Mouse (Mus musculus) central nervous system, embryonic 14 days (tissue): ENCODE measurements around the gene Ptprs. TPM values are rescaled to one million over a fixed set of nuclear protein-coding genes. Genes with fewer than 3 reads are reported as not detected.

ENCODE experiments used
- polyA plus RNA-seq: library from polyadenylated mRNA; depleted of rRNA; stranded (reverse); fragments of >200 nt; gene quantifications from 2 replicates; pipeline ENCODE4 v1.2.3, GENCODE M21; 2012; rRNA removed

The Ptprs gene
- 1,167 and 1,339 TPM in 2 replicates for polyA plus RNA-seq

GRCm38 (mm10) chr17:56476402-56476752 lies at the start of gene Ptprs:
Ptprs (minus strand) TSS chr17:56476483.

GRCm38 (mm10) chr17:56512310-56512709 lies 36.0 kb upstream of the Ptprs start, which contains the start of gene Znrf4:
Znrf4 (minus strand) TSS chr17:56512431.

Other genes with a start within 250 kb of the Ptprs start
- gene Fem1a, start 219.7 kb downstream of the Ptprs start, polyA plus RNA-seq: 21.2 and 22.7 TPM in 2 replicates
- gene Ticam1, start 199.7 kb downstream of the Ptprs start, polyA plus RNA-seq: 3.4 and 4.1 TPM in 2 replicates
- 8.4 and 12.6 TPM in 2 replicates for gene Plin3, start 183.6 kb downstream of the Ptprs start, polyA plus RNA-seq
- not detected in 2 replicates for gene Arrdc5, start 176.2 kb downstream of the Ptprs start, polyA plus RNA-seq
- 51.9 and 57.4 TPM in 2 replicates for gene Uhrf1, start 173.2 kb downstream of the Ptprs start, polyA plus RNA-seq
- gene Kdm4b, start 150.4 kb downstream of the Ptprs start, polyA plus RNA-seq: 60.9 and 62.1 TPM in 2 replicates
- gene Znrf4, start 35.9 kb upstream of the Ptprs start, polyA plus RNA-seq: 0.06 TPM in 1 of 2 replicates, not detected in the other
- gene Gm20219, start 77.9 kb upstream of the Ptprs start, polyA plus RNA-seq: 3.0 TPM in 2 replicates
- 113 and 131 TPM in 2 replicates for gene Safb2, start 108.1 kb upstream of the Ptprs start, polyA plus RNA-seq
- 176 and 190 TPM in 2 replicates for gene Safb, start 108.3 kb upstream of the Ptprs start, polyA plus RNA-seq
- 136 and 139 TPM in 2 replicates for gene 2410015M20Rik, start 133.3 kb upstream of the Ptprs start, polyA plus RNA-seq
- 2,057 and 2,130 TPM in 2 replicates for gene Rpl36, start 136.9 kb upstream of the Ptprs start, polyA plus RNA-seq
- 73.8 and 76.1 TPM in 2 replicates for gene Lonp1, start 150.4 kb upstream of the Ptprs start, polyA plus RNA-seq
- 3.9 and 4.9 TPM in 2 replicates for gene Catsperd, start 151.7 kb upstream of the Ptprs start, polyA plus RNA-seq
- gene Ranbp3, start 196.8 kb upstream of the Ptprs start, polyA plus RNA-seq: 150 and 160 TPM in 2 replicates
- 306 and 325 TPM in 2 replicates for gene Ndufa11, start 241.3 kb upstream of the Ptprs start, polyA plus RNA-seq
- gene Vmac, start 241.5 kb upstream of the Ptprs start, polyA plus RNA-seq: 19.4 and 20.8 TPM in 2 replicates